Mouse (Mus musculus) brain, adult 2 months (tissue): ENCODE measurements around the gene Mier3.
A peak's percentile ranks its signal among the peaks of the same experiment; 100 is the strongest.

Experiments used
- DNase-seq: peaks from one replicate; pipeline ENCODE4 v3.0.0; 2011; ENCODE audit warnings: low read depth, low spot score

The Mier3 gene

DNA sequence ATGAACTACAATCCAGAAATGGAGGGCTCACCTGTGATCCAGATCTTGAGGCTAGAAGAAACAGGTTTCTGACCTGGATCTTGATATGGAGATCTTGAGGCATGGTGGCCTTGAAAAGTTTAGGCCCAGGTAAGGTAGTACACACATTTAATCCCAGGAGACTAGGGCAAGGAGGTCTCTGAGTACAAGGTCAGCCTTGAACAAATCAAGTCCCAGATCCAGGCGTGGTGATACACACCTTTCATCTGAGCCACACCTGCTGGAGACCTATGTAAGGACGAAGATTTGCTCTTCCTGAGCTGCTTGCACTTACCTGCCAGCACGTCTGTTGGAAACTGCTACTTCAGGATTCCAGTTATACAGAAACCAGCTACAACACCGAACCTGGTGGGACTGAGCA, at the start of gene Mier3:
Gene Mier3, plus strand, starts transcription at position 301 of the 400 bp plus-strand sequence.
- no peak for DNase-seq

- DNase-seq = no peak
These were observed 46.3 kb upstream of the Mier3 start for GRCm38 (mm10) chr13:111634163-111635160.

DNA sequence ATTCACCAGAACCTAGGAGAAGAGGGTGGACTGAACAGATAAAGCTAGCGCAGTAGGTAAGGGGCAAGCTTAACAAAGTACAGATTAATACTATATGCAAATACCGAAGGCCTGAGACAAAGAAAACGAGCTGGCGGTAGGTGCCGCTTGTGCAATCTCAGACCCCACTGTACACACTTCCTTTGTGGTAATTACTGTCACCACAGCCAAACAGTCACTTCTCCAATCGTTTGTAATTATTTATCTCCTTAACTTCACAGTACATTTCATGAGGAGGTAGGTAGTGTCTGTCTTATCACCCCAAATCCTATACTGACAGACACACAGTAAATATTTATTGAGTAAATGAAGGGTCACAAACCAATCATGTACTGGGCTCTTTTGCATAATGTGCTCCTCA, 40.5 kb upstream of the Mier3 start:
- no peak for DNase-seq

- no peak for DNase-seq
These were observed 37.1 kb upstream of the Mier3 start for GRCm38 (mm10) chr13:111643636-111644035.

GRCm38 (mm10) chr13:111646204-111646603, 34.6 kb upstream of the Mier3 start:
- no peak for DNase-seq

DNA sequence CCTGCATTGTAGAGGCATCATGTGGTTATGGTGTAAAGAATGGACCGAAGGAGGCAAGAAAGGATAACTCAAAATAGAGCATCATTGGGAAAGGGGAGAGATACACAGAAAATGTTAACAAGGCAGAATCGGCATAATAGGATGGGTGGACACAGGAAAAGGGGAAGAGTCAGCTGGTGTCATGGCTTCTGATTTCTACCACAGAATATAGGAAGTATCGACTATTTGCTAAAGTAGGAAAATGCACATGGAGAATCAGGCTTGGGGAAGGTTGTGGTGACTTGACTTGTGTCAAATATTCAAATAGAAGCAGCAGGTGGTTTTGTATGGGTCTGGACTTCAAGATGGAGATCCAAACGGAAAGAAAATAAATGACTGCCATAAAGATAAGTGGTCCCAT, 33.5 kb upstream of the Mier3 start:
- no peak for DNase-seq

DNA sequence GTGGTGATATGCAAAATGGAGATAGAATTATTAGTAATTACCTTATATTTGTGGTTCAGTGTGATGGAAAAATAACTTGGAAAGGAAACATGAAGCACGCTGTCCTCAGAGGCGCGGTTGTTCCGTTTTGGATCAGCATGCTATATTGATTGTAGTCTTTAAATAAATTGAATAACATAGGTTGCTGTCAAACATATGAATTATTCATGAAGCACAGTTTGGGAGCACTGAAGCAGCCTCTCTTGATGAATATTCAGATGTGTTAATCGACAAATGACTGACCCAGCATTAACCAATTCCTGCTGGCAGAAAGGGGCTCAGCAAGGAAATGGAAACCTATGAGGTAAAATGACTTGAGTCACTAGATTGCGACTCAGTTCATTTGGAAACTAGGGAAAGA, 29.8 kb upstream of the Mier3 start:
- no peak for DNase-seq

DNA sequence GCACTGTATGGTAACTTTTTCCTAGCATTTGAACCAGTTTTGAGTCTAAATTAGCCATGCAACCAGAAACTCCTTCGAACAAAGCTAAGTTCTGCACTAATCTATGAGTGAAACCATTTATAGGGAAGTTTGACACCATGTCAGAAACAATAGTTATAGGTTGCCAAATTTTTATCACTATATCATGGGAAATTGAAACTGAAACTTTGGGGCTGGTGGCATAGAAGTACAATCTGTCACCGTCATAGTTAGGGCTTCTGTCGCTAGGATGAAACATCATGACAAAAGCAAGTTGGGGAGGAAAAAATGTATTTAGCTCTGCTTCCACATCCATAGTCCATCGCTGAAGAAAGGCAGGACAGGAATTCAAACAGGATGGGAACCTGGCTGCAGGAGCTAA, 25.5 kb upstream of the Mier3 start:
- no peak for DNase-seq

GRCm38 (mm10) chr13:111655856-111656255, 24.9 kb upstream of the Mier3 start:
- no peak for DNase-seq

- DNase-seq = no peak
These were observed 24.5 kb upstream of the Mier3 start for GRCm38 (mm10) chr13:111656309-111656708.

GRCm38 (mm10) chr13:111656769-111657168, 24.0 kb upstream of the Mier3 start:
- DNase-seq = no peak

DNA sequence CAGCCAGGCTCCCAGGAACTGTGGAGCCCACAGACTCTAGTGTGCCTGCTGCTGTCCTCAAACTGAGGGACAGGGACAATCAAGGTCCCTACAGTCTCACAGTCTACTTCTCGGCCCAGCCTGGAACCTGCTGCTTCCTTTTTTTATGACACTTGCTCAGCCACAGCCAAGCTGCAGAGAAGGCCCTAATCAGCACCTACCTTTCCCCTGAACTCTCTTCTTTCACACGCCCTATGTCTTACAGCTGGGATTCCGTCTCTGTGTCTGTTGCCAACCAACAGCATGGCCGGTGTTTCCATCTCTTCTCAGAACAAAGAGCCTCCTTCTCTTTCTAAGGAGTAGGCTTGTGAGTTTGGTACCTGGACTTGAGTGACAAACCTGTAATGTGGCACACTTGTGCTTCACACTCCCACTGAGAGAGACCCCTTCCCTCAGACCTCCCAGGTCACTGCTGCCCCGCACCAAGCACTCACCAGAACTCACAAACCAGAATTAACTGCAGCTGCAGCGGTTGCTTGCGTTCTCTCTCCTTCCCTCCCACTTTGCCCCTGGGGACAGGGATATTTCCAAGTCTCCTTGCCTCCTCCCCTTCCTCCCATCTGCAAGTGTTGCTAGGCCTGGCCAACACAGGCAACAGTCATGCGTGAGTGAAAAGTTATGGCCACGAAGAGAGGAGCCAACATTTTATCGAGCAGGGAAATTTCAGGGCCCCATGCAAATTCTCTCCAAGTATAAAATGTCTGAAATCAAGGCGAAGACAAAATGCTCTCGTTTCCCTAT, 22.1 kb upstream of the Mier3 start:
- no peak for DNase-seq

- no peak for DNase-seq
These were observed 21.3 kb upstream of the Mier3 start for GRCm38 (mm10) chr13:111659430-111659829.

- no peak for DNase-seq
These were observed 20.7 kb upstream of the Mier3 start for GRCm38 (mm10) chr13:111660072-111660471.

GRCm38 (mm10) chr13:111660556-111660955, 20.2 kb upstream of the Mier3 start:
- DNase-seq = no peak

DNA sequence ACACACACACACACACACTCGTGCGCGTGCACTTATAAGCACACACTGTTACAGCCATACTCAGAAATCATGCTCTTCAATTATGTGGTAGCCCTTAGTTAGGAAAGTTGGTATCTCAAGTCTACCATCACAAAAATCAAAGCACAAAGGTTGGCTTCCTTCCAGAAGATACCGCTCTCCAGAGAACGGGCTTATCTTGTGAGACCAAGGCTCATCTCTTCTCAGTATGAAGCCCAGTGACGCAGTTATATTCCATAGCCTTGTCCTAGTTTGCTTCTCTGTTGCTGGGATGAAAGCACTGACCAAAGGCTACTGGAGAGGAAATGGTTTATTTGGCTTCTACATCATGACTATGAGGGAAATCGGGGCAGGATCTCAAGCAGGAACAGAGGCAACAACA, 12.8 kb upstream of the Mier3 start:
- no peak for DNase-seq

GRCm38 (mm10) chr13:111676841-111677240, 3.9 kb upstream of the Mier3 start:
- DNase-seq = no peak

- DNase-seq = no peak
These were observed 3.4 kb downstream of the Mier3 start for GRCm38 (mm10) chr13:111684056-111684625.

DNA sequence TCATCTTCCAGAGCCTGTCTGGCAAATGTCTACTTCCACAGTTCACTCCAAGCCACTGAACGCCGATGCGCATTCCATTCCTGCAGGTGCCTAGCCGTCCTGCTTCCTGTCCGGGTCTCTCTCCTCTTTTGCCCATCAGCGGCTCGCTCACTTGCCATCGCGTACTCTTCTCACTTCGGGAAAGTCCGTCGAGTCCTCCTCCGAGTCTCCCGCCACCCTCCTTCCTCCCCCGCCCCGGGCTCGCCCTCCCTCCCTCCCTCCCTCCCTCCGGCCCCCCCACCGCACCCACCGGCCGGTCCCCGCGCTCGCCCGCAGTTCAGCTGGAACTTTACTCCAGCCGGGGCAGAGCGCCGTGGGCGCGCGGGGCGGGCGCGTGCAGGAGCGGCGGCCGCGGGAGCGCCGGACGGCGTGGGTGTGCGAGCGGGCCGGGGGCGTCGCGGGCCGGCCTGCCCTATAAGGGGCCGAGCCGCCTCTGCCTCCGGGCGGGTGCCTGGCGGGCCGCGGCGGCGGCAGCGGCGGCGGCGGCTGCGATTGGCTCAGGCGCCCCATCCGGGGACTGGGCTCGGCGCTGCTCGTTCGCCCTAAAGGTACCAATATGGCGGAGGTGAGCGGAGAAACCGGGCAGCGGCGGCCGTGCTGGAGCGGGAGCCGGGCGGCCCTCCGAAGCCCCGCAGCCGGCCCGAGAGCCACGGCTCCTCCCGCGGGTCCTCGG, 5.1 kb downstream of the Mier3 start:
- DNase-seq = peak; percentile 90

DNA sequence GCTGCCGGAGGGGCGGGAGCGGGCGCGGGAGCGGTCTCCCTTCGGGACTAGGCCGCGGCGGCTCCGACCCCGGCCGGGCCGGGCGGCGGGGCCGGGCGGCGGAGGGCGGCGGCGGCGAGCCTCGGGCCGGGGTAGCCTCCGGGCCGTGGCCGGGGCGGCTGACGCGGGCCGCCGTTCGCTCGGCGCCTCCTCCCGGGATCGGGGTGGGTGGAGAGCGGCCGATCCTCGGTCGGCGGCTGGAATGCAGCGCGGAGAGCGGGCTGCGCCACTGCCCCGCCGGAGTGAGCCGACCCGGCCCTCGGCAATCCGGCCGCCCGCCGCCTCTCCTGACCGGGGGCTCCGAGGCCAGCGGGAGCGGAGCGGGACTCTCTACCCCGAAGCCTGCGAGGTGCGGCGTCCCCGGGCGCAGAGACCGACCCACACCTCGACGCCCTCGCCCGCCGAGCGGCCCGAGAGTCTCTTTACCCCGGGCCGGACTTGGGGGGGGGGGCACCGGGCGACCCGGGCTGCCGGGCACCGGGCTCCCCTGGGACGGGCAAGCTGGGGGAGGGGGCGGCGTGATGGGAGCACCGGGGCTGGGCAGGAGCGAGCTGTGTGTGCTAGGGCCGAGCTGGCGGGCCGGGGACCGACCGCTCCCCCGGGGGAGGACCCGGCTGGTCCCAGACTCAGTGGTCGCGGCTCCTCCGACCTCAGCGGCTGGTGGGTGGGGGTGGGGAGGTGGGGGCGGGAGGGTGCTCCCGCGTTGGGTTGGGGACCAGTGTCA, 5.9 kb downstream of the Mier3 start:
- peak; percentile 18 for DNase-seq

DNA sequence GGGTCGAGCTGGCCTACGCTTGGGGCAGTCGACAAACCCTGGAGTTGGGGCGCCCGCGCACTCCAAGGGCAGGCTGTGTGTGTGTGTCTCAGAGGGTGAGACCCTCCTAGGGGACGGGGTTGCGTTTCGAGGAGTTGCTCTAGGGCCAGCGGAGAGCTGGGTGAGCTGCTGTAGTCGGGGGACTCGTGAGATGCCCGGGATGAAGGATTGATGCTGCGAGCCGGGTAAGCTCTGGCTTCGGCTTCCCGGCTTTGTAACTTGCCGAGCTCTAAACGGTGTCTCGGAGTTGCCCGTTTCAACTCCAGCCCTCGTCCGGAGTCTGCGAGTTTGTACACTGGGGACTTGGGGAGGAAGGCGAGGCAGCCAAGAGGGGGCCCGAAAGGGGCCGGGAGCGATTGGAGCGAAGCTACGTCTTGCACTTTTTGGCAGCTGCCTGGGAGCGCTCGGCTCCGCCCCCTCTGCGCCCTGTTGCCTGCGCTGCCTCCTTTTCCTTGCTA, 6.6 kb downstream of the Mier3 start:
- peak; percentile 68 for DNase-seq
